ENCODE assay signal across 9 mouse cellular contexts in genomic region chr10:107389505-107389904, GRCm38 (mm10).
A peak's percentile ranks its signal among the peaks of the same experiment; 100 is the strongest.
DNase-seq lines count a peak whose midpoint lies in the region; ATAC-seq and TF ChIP-seq lines count a peak whose summit lies in the region.
"Had no signal": no experiment of that assay in that cellular context is flagged by ENCODE, and none has a peak within 500 bp of the region (broad histone marks: within the 10 kb centered on the region; RNA-seq: fewer than 3 reads in every experiment).

No protein-coding gene starts in this region.

- WGBS in heart, embryonic 13.5 days = 23% methylated on average over 4 of the region's 4 CpGs
- WGBS in liver, postnatal 0 days (ENCODE audit: insufficient replicate concordance) = 48% methylated on average over 4 of the region's 4 CpGs

- no peaks in the 10 kb centered on the region for H3K36me3 ChIP-seq in heart, embryonic 13.5 days
- no peaks in the 10 kb centered on the region for H3K36me3 ChIP-seq in liver, postnatal 0 days (replicated peaks; ENCODE audit: insufficient read depth, low read length)

- peak; percentile 25; the same call in 1 of the 2 replicates for ATAC-seq in heart, embryonic 13.5 days (ENCODE audit: extremely low read depth, insufficient number of reproducible peaks, low FRiP score, low TSS enrichment)
- ATAC-seq in liver, postnatal 0 days = peak; percentile 63

- TF ChIP-seq POLR2A in cortical plate, adult 2 months (IDR thresholded peaks at IDR 0.05; ENCODE audit: extremely low read depth, insufficient read depth, low read length) = no peak

- no peak for TF ChIP-seq EP300 in liver, postnatal 0 days (IDR thresholded peaks at IDR 0.05; ENCODE audit: low read depth)

- no peaks in the 10 kb centered on the region for H3K4me1 ChIP-seq in cortical plate, adult 2 months (ENCODE audit: control insufficient read depth, insufficient read depth, low read length)
- H3K4me1 ChIP-seq in heart, embryonic 13.5 days = no peaks in the 10 kb centered on the region
- no peaks in the 10 kb centered on the region for H3K4me1 ChIP-seq in liver, postnatal 0 days (ENCODE audit: insufficient read depth)

- no peaks in the 10 kb centered on the region for H3K9me3 ChIP-seq in heart, embryonic 13.5 days
- no peaks in the 10 kb centered on the region for H3K9me3 ChIP-seq in liver, postnatal 0 days (ENCODE audit: low read length)

- H3K27me3 ChIP-seq in heart, embryonic 13.5 days (replicated peaks) = no peaks in the 10 kb centered on the region
- H3K27me3 ChIP-seq in liver, postnatal 0 days (ENCODE audit: insufficient read depth, low read length) = no peaks in the 10 kb centered on the region

- peak; percentile 29 for DNase-seq in ovary, postnatal 14 days (ENCODE audit: low spot score)
- no peak for DNase-seq in ovary, adult 18-20 months (ENCODE audit: low spot score)
- peak; percentile 52 for DNase-seq in kidney, postnatal 14 days
- peak; percentile 37 for DNase-seq in liver, postnatal 0 days
- DNase-seq in right cerebral cortex, postnatal 10 days (ENCODE audit: low spot score in 2 of 2) = peak; percentile 58 to 81
- DNase-seq in thymus, postnatal 4 days = no peak

- no peak overlapping the region for H3K9ac ChIP-seq in heart, embryonic 13.5 days
- H3K9ac ChIP-seq in liver, postnatal 0 days (replicated peaks) = no peak overlapping the region

- TF ChIP-seq CTCF in cortical plate, adult 2 months (IDR thresholded peaks at IDR 0.05; ENCODE audit: extremely low read depth, insufficient read depth, low read length) = peak; percentile 67
- peak; percentile 73 for TF ChIP-seq CTCF in liver, postnatal 0 days (IDR thresholded peaks at IDR 0.05; ENCODE audit: low read depth)

- H3K27ac ChIP-seq in cortical plate, adult 2 months (ENCODE audit: insufficient read depth, low read length) = no peak overlapping the region
- H3K27ac ChIP-seq in heart, embryonic 13.5 days (replicated peaks) = no peak overlapping the region
- no peak overlapping the region for H3K27ac ChIP-seq in liver, postnatal 0 days (ENCODE audit: low read depth)
- H3K27ac ChIP-seq: macrophage had no signal

- H3K4me2 ChIP-seq in heart, embryonic 13.5 days = no peak overlapping the region
- H3K4me2 ChIP-seq in liver, postnatal 0 days (ENCODE audit: low read depth, low read length) = no peak overlapping the region

- no peak overlapping the region for H3K4me3 ChIP-seq in cortical plate, adult 2 months (ENCODE audit: insufficient read depth, low read length)
- H3K4me3 ChIP-seq in heart, embryonic 13.5 days = no peak overlapping the region
- no peak overlapping the region for H3K4me3 ChIP-seq in liver, postnatal 0 days (ENCODE audit: low read depth, low read length)

Comparison
In these comparisons a context has a peak if more than half of its experiments do, and no peak if none do; other contexts are left out.
1. DNase-seq: peak in ovary, postnatal 14 days (single experiment), kidney, postnatal 14 days (single experiment), liver, postnatal 0 days (single experiment) and right cerebral cortex, postnatal 10 days (2 of 2); none in ovary, adult 18-20 months (single experiment) and thymus, postnatal 4 days (single experiment).